Mouse (Mus musculus): ENCODE measurements at regions not wholly inside any gene's neighbourhood (a gene's known extent, or its start where the extent isn't known, plus 50 kb on each side); places are given as distances from the start of the nearest gene placed in this dataset.

- in situ Hi-C loops (cut with MboI, MseI): no loop called here
Measured at GRCm38 (mm10) chr4:31392932-31393632, 570.8 kb upstream of the Map3k7 start.

- in situ Hi-C loops (cut with MboI, MseI): no loop called here
Measured at GRCm38 (mm10) chr4:31395538-31395937, 568.4 kb upstream of the Map3k7 start.

- in situ Hi-C loops (cut with MboI, MseI): no loop called here
Measured at GRCm38 (mm10) chr4:31403976-31404375, 559.9 kb upstream of the Map3k7 start.

DNA sequence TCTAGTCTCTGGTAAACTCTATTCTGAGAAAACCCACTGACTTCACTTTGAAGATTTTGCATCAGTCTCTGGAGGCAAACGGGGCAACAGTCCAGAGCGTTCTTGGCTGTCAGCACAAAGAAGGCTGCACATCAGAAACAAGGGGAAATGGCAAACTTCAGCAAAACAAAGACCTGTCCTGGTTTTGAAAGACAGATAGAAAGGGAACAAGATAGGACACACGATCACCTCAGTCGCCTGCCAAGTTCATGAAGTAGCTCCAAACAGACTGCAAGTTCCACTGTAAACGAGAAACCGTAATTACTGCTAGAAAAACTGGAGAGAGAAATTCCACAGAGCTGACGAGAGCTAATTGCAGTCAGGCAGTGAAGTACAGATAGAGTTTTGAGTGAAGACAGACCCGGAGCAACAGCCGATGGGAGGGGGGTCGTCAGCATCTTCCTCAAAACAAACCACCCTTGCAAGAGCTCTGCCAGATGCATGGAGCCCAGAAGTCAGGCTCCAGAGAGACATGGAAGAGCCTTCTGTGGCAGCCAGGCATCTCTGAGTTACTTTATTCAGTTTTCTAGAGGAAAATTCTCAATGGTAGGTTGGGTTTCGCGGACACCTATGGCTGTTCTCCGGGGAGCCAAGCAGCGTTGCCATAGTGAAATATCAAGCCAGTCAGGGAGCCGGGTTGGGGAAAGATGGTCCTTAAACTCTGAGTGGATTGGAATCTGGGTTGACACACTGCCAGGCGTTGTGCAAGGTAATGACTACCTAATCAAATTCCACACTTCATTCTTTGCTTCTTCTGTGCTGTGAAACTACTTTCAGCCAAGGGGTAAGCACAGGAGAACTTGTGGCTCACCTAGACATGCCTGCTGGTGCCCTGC is 558.8 kb upstream of the Map3k7 start:
- in situ Hi-C loops (cut with MboI, MseI): no loop called here

- in situ Hi-C loops (cut with MboI, MseI): no loop called here
Measured at GRCm38 (mm10) chr4:31410157-31410556, 553.7 kb upstream of the Map3k7 start.

DNA sequence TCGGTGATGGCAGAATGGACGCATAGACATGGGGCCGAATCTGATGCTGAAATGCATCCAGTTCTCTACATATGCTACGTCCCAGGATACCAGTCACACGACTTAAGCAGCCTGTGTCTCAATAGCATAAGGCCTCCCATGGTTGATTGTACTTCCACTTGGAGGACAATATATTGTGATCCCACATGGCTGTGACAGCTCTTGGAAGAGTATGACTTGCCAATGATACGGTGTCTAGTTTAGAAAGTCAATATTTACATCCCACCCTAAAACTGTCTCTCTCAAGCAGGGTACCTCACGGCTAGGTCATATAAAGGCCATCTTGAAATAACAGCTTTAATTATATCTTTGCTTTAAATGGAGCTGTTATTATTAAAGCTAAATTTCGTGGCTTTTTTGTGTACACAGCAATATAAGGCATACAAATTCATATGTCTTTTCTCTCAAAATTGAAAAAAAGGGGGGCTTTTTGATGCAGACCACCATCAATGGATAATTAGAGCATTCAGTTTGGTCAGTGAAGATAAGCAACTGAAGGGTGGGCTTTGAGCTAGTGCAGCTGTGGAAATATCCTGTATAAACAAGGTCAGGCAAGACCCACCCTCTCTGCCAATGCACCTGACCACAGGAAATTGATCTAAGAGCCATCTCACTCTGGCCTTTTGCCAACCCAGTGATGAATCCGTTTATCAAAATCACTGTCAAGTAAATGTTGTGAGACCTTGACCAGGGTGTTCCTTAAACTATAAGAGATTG is 551.9 kb upstream of the Map3k7 start:
- in situ Hi-C loops (cut with MboI, MseI): no loop called here

GRCm38 (mm10) chr4:31417161-31417560 is 546.7 kb upstream of the Map3k7 start:
- in situ Hi-C loops (cut with MboI, MseI): no loop called here

DNA sequence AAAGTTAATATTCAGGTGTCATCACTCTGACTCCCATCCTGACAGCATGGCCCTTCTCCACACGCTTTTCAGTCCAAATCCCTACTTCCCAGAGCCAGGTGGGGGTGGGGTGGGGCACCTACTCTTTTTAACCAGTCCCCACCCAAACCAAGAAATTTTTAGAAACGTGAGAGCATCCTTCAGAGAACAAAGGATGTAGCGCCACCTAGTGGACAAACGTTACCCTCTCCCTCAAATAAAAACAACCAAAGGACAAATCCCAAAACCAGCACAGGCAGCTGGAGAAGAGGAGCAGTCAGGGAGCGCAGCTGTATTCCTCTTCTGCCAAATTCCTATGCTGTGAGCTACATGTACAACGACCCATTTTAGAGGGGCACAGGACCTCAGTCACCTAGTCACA is 544.7 kb upstream of the Map3k7 start:
- in situ Hi-C loops (cut with MboI, MseI): no loop called here

DNA sequence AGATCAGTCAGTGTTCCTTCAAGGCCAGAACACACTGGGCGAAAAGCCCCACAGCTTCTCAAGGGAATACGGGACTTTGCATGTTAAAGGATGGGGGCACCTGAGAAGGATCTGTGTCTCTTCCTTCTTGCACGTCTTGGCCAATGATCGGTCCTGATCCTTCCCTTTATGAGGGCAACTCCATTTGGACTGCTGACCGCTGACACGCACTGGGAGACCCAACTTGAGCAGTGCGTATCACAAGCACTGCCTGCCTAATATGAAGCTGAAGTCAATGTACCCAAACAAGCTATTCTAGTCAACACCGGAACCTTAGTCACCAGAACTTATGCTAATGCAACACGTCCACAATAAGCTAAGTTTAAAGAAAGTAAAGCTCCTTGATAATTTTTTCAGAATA is 543.7 kb upstream of the Map3k7 start:
- in situ Hi-C loops (cut with MboI, MseI): loop anchor here (10.0 kb wide), 1 partner anchor 725 kb away; no protein-coding TSS in a partner anchor

DNA sequence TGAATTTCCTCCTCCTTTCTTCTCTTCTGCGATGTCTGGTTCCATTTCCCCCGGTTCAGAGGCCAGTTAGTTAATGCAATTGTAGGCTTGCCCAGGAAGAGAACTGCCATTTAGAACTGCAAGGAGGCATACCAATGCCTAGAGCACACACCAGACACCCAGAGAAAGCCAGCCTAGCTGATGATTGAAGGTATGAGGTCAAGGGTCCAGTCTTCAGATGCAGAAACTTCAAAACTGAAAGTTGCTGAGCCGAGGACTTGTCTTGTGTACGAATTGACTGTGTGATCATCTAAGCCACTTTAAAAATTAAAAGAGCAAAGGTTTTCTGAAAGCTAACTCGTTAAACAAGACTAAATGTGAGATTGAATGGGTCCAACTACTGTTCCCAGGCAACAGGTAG is 542.5 kb upstream of the Map3k7 start:
- in situ Hi-C loops (cut with MboI, MseI): loop anchor here (10.0 kb wide), 1 partner anchor 727 kb away; no protein-coding TSS in a partner anchor

DNA sequence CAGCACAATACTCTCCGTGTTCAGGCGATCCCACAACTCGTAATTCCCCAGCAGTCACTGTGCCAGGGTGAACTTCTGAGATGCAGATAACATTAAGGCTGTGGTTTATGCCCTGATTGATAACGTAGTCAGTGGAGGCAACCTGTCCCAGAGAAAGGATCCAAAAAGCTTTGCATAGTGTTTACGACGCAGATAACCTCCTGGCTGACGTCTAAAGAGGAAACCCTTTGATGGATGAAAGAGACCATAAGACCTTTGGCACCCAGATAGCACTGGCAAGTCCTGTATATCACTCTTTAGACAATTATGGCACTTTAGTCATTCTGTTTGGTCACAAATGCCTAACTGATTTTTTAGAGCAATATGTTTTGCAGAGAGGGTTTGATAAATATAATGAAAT is 538.8 kb upstream of the Map3k7 start:
- in situ Hi-C loops (cut with MboI, MseI): loop anchor here (10.0 kb wide), 1 partner anchor 730 kb away; no protein-coding TSS in a partner anchor

DNA sequence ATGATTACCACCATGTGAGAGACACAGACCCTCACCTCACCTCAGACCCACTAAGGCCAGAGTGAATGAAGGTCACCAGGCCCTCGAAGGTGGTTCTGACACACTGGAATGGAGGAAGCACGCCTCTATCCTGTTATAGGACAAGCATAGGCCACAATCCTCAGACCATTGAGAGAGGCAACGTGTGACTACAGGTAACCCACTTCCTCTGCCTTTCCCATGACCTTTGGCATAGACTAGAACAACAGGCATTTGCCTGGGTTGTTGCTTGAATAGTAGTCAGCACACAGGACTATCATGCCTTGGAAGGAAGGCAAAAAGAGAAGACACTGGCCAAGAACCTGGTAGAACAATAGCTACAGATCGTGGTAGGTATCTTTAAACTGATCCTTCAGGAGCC is 538.2 kb upstream of the Map3k7 start:
- in situ Hi-C loops (cut with MboI, MseI): loop anchor here (10.0 kb wide), 1 partner anchor 731 kb away; no protein-coding TSS in a partner anchor

GRCm38 (mm10) chr4:31426169-31427030 is 537.5 kb upstream of the Map3k7 start:
- in situ Hi-C loops (cut with MboI, MseI): loop anchor here (10.0 kb wide), 1 partner anchor 732 kb away; no protein-coding TSS in a partner anchor

DNA sequence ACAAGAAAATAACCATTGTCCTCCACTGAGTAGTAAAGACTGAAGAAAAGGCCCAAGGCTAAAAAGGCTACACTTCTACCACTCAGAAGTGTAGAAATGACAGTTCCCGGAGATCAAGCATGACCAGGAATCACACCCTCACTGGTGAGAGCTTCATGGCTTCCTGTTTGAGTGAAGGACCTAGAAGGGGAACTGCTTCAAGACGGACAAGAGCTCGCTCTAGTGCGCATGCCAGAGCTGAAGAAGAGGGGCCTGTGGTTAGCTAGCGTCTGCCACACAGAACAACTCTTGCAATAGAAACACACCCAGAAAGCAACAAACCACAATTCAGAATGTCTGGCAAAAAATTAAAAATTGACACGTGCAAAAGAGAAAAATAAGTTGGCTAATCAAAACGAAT is 530.0 kb upstream of the Map3k7 start:
- in situ Hi-C loops (cut with MboI, MseI): no loop called here

GRCm38 (mm10) chr4:31454898-31455297 is 509.0 kb upstream of the Map3k7 start:
- in situ Hi-C loops (cut with MboI, MseI): no loop called here

DNA sequence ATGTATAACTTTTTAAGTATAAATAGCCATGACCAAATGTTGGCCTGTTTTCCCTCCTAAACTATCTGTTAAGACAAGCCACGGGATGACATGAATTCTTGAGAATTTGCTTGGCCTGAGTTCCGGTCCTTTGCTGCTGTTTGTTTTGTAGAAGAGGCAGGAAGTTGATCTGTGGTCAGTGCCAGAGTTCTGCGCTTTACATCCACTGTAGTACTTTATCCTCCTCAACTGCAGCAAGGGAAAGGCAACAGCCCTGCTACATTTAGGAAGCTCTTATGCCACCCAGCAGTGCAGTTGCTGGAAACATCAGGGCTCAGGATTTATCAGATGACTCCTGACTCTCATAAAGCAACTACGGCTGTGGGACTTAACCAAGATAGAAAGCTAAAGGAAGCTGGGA is 508.4 kb upstream of the Map3k7 start:
- in situ Hi-C loops (cut with MboI, MseI): no loop called here

DNA sequence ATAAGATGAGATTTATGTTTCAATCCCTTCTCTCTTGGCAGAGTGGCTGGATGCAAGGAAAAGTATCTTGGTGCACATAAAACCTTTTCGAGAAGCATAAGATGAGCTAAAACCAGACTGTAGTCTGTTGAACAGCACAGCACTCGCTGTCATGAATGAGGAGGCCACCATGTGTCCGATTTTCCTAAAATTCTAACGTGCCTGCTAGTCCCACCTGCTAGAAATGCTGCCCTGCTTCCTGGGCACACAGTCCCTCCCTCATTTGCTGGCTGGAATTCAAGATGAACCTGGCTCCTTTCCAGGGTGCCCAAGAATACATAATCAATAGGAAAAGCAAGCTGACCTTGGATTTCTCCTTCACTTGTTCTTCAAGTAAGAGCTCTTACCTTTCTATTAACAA is 501.4 kb upstream of the Map3k7 start:
- in situ Hi-C loops (cut with MboI, MseI): no loop called here

- in situ Hi-C loops (cut with MboI, MseI): no loop called here
Measured at GRCm38 (mm10) chr4:31463130-31463698, 500.7 kb upstream of the Map3k7 start.

DNA sequence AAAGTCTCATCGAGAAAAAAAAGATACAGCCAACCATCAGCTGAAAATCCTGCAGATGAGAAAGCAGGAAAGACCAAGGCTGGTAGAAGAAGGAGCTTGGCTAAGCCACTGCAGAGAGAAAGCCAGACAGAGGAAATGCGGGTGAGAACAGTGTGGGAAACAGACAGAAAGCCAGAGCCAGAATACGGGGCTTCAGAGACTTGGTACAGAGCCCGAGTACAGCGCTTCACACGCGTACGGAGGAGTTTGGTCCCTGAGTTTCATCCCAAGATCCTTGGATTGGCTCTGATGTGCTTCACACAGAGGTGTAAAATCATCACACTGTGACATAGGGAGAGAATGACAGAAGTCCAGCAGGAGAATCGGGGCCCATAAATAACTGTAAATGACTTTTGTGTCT is 495.6 kb upstream of the Map3k7 start:
- in situ Hi-C loops (cut with MboI, MseI): no loop called here

GRCm38 (mm10) chr4:31469803-31470202 is 494.1 kb upstream of the Map3k7 start:
- in situ Hi-C loops (cut with MboI, MseI): no loop called here

GRCm38 (mm10) chr4:31492535-31492934 is 471.4 kb upstream of the Map3k7 start:
- in situ Hi-C loops (cut with MboI, MseI): no loop called here

Measured in regulatory T cell (primary cell).